Mouse (Mus musculus): ENCODE measurements around the gene Cytip. TPM values are rescaled to one million over a fixed set of nuclear protein-coding genes. Genes with fewer than 3 reads are reported as not detected.
A peak's percentile ranks its signal among the peaks of the same experiment; 100 is the strongest.

Gene Cytip
- total and polyA plus RNA-seq, 2 experiments from 2014 or later: 0.49 TPM; not detected in 1

- WGBS: 85% methylated on average over 5 of the region's 5 CpGs
- H3K4me3 ChIP-seq (ENCODE audit: low read depth, low read length): no peak overlapping the region
- H3K27me3 ChIP-seq (ENCODE audit: control insufficient read depth, insufficient read depth, low read length): no peaks in the 10 kb centered on the region
- TF ChIP-seq EP300 (IDR thresholded peaks at IDR 0.05; ENCODE audit: low read depth) (no peak), CTCF (IDR thresholded peaks at IDR 0.05; ENCODE audit: low read depth) (no peak)
- H3K4me1 ChIP-seq (ENCODE audit: control insufficient read depth, insufficient read depth): no peaks in the 10 kb centered on the region
- H3K9me3 ChIP-seq (replicated peaks; ENCODE audit: control insufficient read depth, low read length): no peaks in the 10 kb centered on the region
- H3K9ac ChIP-seq (replicated peaks; ENCODE audit: low read depth, low read length): no peak overlapping the region
- ATAC-seq (ENCODE audit: insufficient read depth, low read depth) (no peak), DNase-seq (ENCODE audit: low spot score) (no peak)
- H3K36me3 ChIP-seq (replicated peaks; ENCODE audit: control insufficient read depth, insufficient read depth, low read length): no peaks in the 10 kb centered on the region
- H3K27ac ChIP-seq (ENCODE audit: low read depth): no peak overlapping the region
- no peak overlapping the region for H3K4me2 ChIP-seq (ENCODE audit: low read depth, low read length)
These were observed 3.2 kb downstream of the Cytip start for GRCm38 (mm10) chr2:58192160-58192559.

- Histone ChIP-seq H3K4me2 (ENCODE audit: low read depth, low read length) (no peak overlapping the region), H3K27me3 (ENCODE audit: control insufficient read depth, insufficient read depth, low read length) (no peaks in the 10 kb centered on the region), H3K4me3 (ENCODE audit: low read depth, low read length) (no peak overlapping the region), H3K4me1 (ENCODE audit: control insufficient read depth, insufficient read depth) (no peaks in the 10 kb centered on the region), H3K9me3 (replicated peaks; ENCODE audit: control insufficient read depth, low read length) (no peaks in the 10 kb centered on the region), H3K27ac (ENCODE audit: low read depth) (no peak overlapping the region), H3K9ac (replicated peaks; ENCODE audit: low read depth, low read length) (no peak overlapping the region), H3K36me3 (replicated peaks; ENCODE audit: control insufficient read depth, insufficient read depth, low read length) (no peaks in the 10 kb centered on the region)
- TF ChIP-seq CTCF (IDR thresholded peaks at IDR 0.05; ENCODE audit: low read depth) (no peak), EP300 (IDR thresholded peaks at IDR 0.05; ENCODE audit: low read depth) (no peak)
- ATAC-seq (ENCODE audit: insufficient read depth, low read depth) (no peak), DNase-seq (ENCODE audit: low spot score) (no peak)
- 55% methylated on average over 4 of the region's 4 CpGs for WGBS
These were observed 5.8 kb downstream of the Cytip start for GRCm38 (mm10) chr2:58189501-58189900.

- Histone ChIP-seq H3K36me3 (replicated peaks; ENCODE audit: control insufficient read depth, insufficient read depth, low read length) (no peaks in the 10 kb centered on the region), H3K4me3 (ENCODE audit: low read depth, low read length) (no peak overlapping the region), H3K27me3 (ENCODE audit: control insufficient read depth, insufficient read depth, low read length) (no peaks in the 10 kb centered on the region), H3K27ac (ENCODE audit: low read depth) (no peak overlapping the region), H3K4me1 (ENCODE audit: control insufficient read depth, insufficient read depth) (no peaks in the 10 kb centered on the region), H3K4me2 (ENCODE audit: low read depth, low read length) (no peak overlapping the region), H3K9me3 (replicated peaks; ENCODE audit: control insufficient read depth, low read length) (no peaks in the 10 kb centered on the region), H3K9ac (replicated peaks; ENCODE audit: low read depth, low read length) (no peak overlapping the region)
- DNase-seq (ENCODE audit: low spot score): no peak
- no peak for ATAC-seq (ENCODE audit: insufficient read depth, low read depth)
- TF ChIP-seq EP300 (IDR thresholded peaks at IDR 0.05; ENCODE audit: low read depth): no peak
- TF ChIP-seq CTCF (IDR thresholded peaks at IDR 0.05; ENCODE audit: low read depth): peak; percentile 35
- WGBS: 34% methylated on average over 1 of the region's 1 CpGs
These were observed 6.4 kb downstream of the Cytip start for GRCm38 (mm10) chr2:58188903-58189302.

GRCm38 (mm10) chr2:58187310-58188051 is 7.9 kb downstream of the Cytip start:
- Histone ChIP-seq H3K4me2 (ENCODE audit: low read depth, low read length) (no peak overlapping the region), H3K36me3 (replicated peaks; ENCODE audit: control insufficient read depth, insufficient read depth, low read length) (no peaks in the 10 kb centered on the region), H3K27ac (ENCODE audit: low read depth) (no peak overlapping the region), H3K4me1 (ENCODE audit: control insufficient read depth, insufficient read depth) (no peaks in the 10 kb centered on the region), H3K9me3 (replicated peaks; ENCODE audit: control insufficient read depth, low read length) (no peaks in the 10 kb centered on the region), H3K27me3 (ENCODE audit: control insufficient read depth, insufficient read depth, low read length) (no peaks in the 10 kb centered on the region), H3K4me3 (ENCODE audit: low read depth, low read length) (no peak overlapping the region), H3K9ac (replicated peaks; ENCODE audit: low read depth, low read length) (no peak overlapping the region)
- DNase-seq (ENCODE audit: low spot score) (no peak), ATAC-seq (ENCODE audit: insufficient read depth, low read depth) (no peak)
- 63% methylated on average over 8 of the region's 8 CpGs for WGBS
- TF ChIP-seq EP300 (IDR thresholded peaks at IDR 0.05; ENCODE audit: low read depth) (no peak), CTCF (IDR thresholded peaks at IDR 0.05; ENCODE audit: low read depth) (no peak)

- Histone ChIP-seq H3K9ac (replicated peaks; ENCODE audit: low read depth, low read length) (no peak overlapping the region), H3K4me1 (ENCODE audit: control insufficient read depth, insufficient read depth) (0 out of 2 replicates have a peak, but pooled peaks cover under 1% of the 10 kb centered on the region), H3K36me3 (replicated peaks; ENCODE audit: control insufficient read depth, insufficient read depth, low read length) (no peaks in the 10 kb centered on the region), H3K27ac (ENCODE audit: low read depth) (no peak overlapping the region), H3K27me3 (ENCODE audit: control insufficient read depth, insufficient read depth, low read length) (no peaks in the 10 kb centered on the region), H3K4me3 (ENCODE audit: low read depth, low read length) (no peak overlapping the region), H3K9me3 (replicated peaks; ENCODE audit: control insufficient read depth, low read length) (no peaks in the 10 kb centered on the region), H3K4me2 (ENCODE audit: low read depth, low read length) (no peak overlapping the region)
- DNase-seq (ENCODE audit: low spot score) (no peak), ATAC-seq (ENCODE audit: insufficient read depth, low read depth) (no peak)
- WGBS: 56% methylated on average over 2 of the region's 2 CpGs
- no peak for TF ChIP-seq CTCF (IDR thresholded peaks at IDR 0.05; ENCODE audit: low read depth)
These were observed 11.1 kb downstream of the Cytip start for GRCm38 (mm10) chr2:58184197-58184596.

- Histone ChIP-seq H3K9ac (replicated peaks; ENCODE audit: low read depth, low read length) (no peak overlapping the region), H3K27ac (ENCODE audit: low read depth) (no peak overlapping the region), H3K4me3 (ENCODE audit: low read depth, low read length) (no peak overlapping the region), H3K4me1 (ENCODE audit: control insufficient read depth, insufficient read depth) (0 out of 2 replicates have a peak, but pooled peaks cover 3% of the 10 kb centered on the region), H3K9me3 (replicated peaks; ENCODE audit: control insufficient read depth, low read length) (no peaks in the 10 kb centered on the region), H3K4me2 (ENCODE audit: low read depth, low read length) (no peak overlapping the region), H3K27me3 (ENCODE audit: control insufficient read depth, insufficient read depth, low read length) (no peaks in the 10 kb centered on the region), H3K36me3 (replicated peaks; ENCODE audit: control insufficient read depth, insufficient read depth, low read length) (no peaks in the 10 kb centered on the region)
- WGBS: 74% methylated on average over 2 of the region's 2 CpGs
- no peak for ATAC-seq (ENCODE audit: insufficient read depth, low read depth)
- TF ChIP-seq EP300 (IDR thresholded peaks at IDR 0.05; ENCODE audit: low read depth): no peak
- TF ChIP-seq CTCF (IDR thresholded peaks at IDR 0.05; ENCODE audit: low read depth): no peak
- no peak for DNase-seq (ENCODE audit: low spot score)
These were observed 11.7 kb downstream of the Cytip start for GRCm38 (mm10) chr2:58183658-58184057.
